Mouse (Mus musculus) embryonic facial prominence, embryonic 10.5 days (tissue): ENCODE measurements at regions not wholly inside any gene's neighbourhood (a gene's known extent, or its start where the extent isn't known, plus 50 kb on each side); places are given as distances from the start of the nearest gene placed in this dataset.

Source experiments
- DNase-seq: peaks from one replicate; pipeline ENCODE4 v3.0.0-alpha.2; 2017; ENCODE audit warnings: low spot score
- H3K27ac ChIP-seq: fragments of 300-500 bp; sonication (generic); replicated peaks from 2 replicates; pipeline ENCODE4 v1.5.1; 2016; ENCODE audit warnings: mild to moderate bottlenecking
- H3K27me3 ChIP-seq: fragments of 300-500 bp; sonication (generic); replicated peaks from 2 replicates; pipeline ENCODE4 v1.6.1; 2016; ENCODE audit warnings: low read depth, mild to moderate bottlenecking; ENCODE audit not compliant: poor library complexity, severe bottlenecking
- H3K36me3 ChIP-seq: fragments of 300-500 bp; sonication (generic); replicated peaks from 2 replicates; pipeline ENCODE4 v1.6.1; 2016; ENCODE audit warnings: mild to moderate bottlenecking, moderate library complexity
- H3K4me1 ChIP-seq: fragments of 300-500 bp; sonication (generic); 2 replicates; pipeline ENCODE4 v1.6.1; 2016
- H3K4me3 ChIP-seq: fragments of 300-500 bp; sonication (generic); 2 replicates; pipeline ENCODE4 v1.5.1; 2016; ENCODE audit warnings: mild to moderate bottlenecking, moderate library complexity
- H3K9me3 ChIP-seq: fragments of 300-500 bp; sonication (generic); 2 replicates; pipeline ENCODE4 v1.6.1; 2016; ENCODE audit warnings: mild to moderate bottlenecking
- WGBS: fragments of 180-500 bp; shearing (Covaris S2); methylation state at CpG from one replicate; pipeline ENCODE4 v1.1.7; 2016; 5-methylcytosine and 5-hydroxymethylcytosine counted together

DNA sequence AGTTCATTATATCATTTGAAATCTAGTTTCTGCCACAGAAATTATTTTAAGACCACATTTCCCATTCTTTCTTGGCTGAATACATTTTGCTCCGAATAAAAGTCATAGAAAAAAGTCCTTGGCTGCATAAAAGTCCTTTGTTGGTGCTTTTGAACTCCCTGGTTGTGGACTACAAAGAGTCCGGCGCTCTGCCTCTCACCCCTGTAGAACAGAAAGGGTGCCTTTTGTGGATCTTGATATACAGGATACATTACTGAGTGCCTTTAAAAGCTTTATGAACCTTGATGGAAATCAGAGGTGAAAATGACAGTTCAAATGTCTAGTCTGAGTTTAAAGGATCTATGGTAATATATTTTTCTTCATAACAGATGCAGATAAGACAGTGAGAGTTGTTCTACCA is 355.5 kb downstream of the Anxa1 start:
- H3K27ac ChIP-seq, result no peak overlapping the region
- H3K4me1 ChIP-seq, result no peaks in the 10 kb centered on the region
- 70% methylated on average over 3 of the region's 3 CpGs for WGBS
- no peaks in the 10 kb centered on the region for H3K9me3 ChIP-seq
- no peak for DNase-seq
- no peaks in the 10 kb centered on the region for H3K36me3 ChIP-seq
- H3K4me3 ChIP-seq, result no peak overlapping the region
- no peaks in the 10 kb centered on the region for H3K27me3 ChIP-seq

DNA sequence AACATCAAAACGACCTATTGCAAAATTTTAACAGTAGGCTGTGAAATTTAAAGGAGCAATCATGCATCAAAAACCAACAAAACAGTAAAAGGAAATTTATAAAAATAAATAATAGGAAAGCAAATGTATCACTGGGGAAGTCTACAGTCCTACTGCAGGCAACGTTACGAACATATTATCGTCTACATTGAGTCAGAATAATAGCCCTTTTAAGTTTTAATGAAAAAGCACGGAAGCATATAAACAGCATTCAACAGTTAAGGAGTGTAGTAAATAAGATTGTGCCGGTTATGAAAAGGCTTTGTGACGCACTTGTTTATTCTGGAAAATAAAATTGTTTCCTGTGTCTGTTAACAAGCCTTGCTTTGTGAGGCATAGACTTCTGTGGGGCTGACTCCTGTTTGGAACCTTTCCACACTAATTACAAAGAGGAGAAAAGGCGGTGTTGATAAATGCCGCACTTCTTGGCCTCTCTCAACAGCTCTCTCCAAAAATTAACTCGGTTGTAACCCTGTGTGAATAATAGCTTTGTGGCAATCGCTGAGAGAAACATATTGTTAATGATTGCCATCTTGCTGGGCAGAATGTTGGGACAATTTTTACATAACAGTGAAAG is 363.0 kb downstream of the Anxa1 start:
- Histone ChIP-seq H3K4me3 (no peak overlapping the region), H3K36me3 (no peaks in the 10 kb centered on the region), H3K9me3 (no peaks in the 10 kb centered on the region), H3K27me3 (no peaks in the 10 kb centered on the region), H3K4me1 (no peaks in the 10 kb centered on the region), H3K27ac (no peak overlapping the region)
- DNase-seq, result no peak
- WGBS, result 52% methylated on average over 11 of the region's 11 CpGs

DNA sequence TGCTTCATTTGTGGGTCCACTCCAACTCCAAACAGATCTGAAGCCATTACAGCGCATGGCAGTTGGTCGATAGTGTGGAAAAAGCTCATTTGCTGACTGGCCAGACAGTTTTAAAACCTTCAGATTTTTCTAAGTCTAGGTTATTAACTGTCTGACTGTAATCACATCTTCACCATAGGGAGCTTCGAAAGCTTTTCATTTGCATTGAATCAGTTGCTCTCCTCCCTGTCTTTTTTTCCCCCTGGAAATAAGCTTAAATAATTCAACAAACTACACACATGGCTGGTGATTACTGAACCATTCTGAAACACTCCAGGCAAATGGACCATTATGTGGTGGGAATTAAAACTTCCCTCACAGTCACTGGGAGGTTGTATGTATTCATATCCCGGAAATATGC is 376.6 kb downstream of the Anxa1 start:
- WGBS, result 86% methylated on average over 4 of the region's 4 CpGs
- H3K9me3 ChIP-seq, result no peaks in the 10 kb centered on the region
- H3K4me3 ChIP-seq, result no peak overlapping the region
- no peak overlapping the region for H3K27ac ChIP-seq
- H3K27me3 ChIP-seq, result no peaks in the 10 kb centered on the region
- H3K36me3 ChIP-seq, result no peaks in the 10 kb centered on the region
- no peaks in the 10 kb centered on the region for H3K4me1 ChIP-seq
- DNase-seq, result no peak

DNA sequence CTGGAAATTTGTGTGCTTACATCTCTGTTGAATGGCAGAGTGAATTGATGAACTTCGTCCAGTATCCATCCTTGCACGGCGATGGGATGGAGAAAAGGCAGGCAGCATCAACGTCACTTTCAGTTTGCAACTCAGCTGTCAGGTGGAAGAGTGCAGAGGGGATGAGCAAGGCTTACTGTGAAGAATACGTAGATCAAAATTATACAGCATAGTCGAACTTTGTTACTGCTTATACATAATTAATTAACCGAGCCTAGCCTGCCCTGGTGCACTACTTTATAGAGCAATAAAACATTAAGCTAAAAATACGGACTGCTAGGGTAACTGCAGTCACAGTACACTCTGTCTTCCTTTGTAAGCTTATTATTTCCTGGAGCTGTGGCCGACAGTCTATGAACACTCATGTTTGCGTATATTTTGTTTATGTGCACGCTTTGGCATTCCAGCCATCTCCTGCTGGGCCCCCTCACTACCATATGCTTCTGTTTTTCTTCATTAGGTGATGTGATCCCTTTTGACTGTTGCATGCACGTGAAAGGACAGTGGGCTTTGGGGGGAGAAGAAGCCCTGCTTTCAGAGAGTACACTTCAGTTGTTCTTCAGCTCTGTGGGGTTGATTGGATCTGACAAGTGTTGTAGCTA is 380.8 kb downstream of the Anxa1 start:
- H3K9me3 ChIP-seq, result no peaks in the 10 kb centered on the region
- H3K27ac ChIP-seq, result no peak overlapping the region
- H3K4me1 ChIP-seq, result no peaks in the 10 kb centered on the region
- DNase-seq, result no peak
- H3K27me3 ChIP-seq, result no peaks in the 10 kb centered on the region
- H3K4me3 ChIP-seq, result no peak overlapping the region
- 69% methylated on average over 12 of the region's 12 CpGs for WGBS
- H3K36me3 ChIP-seq, result no peaks in the 10 kb centered on the region

DNA sequence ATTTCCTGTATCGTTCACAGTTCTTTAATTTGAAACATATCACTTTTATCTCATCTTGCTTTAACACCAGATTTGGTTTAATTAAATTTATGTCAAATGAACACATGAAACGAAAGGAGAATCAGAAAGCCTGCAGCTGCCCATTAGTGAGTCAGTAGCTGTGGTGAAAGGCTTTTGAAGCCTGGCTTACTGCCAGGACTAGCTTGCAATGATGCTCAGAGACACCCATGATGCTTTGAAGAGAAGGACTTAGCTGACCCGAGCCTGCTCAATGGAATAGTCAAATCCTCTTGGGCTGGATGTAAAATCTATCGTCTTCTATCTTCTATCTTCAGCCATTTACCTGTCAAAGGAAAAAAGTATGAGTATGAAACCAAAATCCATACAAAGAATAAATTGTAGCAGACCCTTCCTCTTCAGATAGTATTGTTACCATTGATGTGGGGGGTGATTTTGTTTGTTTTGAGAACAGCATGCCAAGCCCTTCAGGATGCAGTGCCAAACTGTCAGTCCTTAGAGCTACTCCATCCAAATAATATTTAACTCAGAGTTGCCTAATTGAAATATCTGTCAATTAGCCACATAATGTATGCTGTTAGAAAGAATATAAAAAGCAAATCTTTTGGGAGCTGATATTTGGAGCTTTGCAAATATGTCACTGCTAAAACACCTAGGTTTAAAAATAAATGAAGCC is 384.7 kb downstream of the Anxa1 start:
- DNase-seq, result no peak
- Histone ChIP-seq H3K36me3 (no peaks in the 10 kb centered on the region), H3K4me3 (no peak overlapping the region), H3K4me1 (no peaks in the 10 kb centered on the region), H3K9me3 (no peaks in the 10 kb centered on the region), H3K27ac (no peak overlapping the region), H3K27me3 (no peaks in the 10 kb centered on the region)
- WGBS, result 68% methylated on average over 4 of the region's 4 CpGs

DNA sequence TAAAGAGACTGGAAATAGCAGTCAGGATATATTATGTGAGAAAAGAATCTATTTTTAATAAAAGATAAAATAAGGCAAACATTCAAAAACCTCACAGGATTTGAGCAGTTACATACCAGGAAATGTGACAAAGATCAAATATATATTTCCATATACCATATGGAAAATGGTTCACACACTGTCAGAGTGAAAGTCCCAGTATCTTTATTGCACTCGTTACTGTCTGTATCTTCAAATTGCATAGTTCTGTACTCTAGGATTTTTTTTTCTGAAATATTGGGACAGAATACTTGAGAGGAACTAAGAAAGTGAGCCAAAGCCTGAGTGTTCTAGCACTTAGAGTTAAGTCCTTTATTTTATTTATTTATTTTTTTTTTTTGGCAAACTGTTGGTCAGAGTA is 403.5 kb downstream of the Anxa1 start:
- no peaks in the 10 kb centered on the region for H3K9me3 ChIP-seq
- H3K27ac ChIP-seq, result no peak overlapping the region
- 92% methylated on average over 1 of the region's 1 CpGs for WGBS
- H3K27me3 ChIP-seq, result no peaks in the 10 kb centered on the region
- no peak overlapping the region for H3K4me3 ChIP-seq
- no peaks in the 10 kb centered on the region for H3K4me1 ChIP-seq
- DNase-seq, result no peak
- H3K36me3 ChIP-seq, result no peaks in the 10 kb centered on the region

DNA sequence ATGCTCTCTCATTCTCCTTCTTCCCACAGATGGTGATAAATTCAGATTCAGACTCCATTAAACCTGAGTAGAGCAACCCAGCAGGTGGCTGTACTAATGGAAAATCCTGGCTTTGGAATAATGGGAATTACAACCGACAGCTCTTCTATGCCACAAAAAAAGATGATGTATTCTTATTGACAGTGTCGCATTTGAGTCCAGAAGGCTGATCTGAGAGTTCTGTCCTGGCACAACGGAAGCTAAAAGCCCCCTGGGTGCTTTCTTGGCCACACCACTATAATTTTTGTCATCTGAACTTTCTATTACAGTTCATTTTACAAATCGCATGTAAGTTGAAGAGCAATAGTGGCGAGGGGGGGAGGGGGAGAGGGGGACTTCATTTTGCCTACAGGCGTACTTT is 411.9 kb downstream of the Anxa1 start:
- Histone ChIP-seq H3K9me3 (no peaks in the 10 kb centered on the region), H3K4me3 (no peak overlapping the region), H3K27ac (no peak overlapping the region), H3K27me3 (no peaks in the 10 kb centered on the region), H3K4me1 (peaks cover 6% of the 10 kb centered on the region), H3K36me3 (no peaks in the 10 kb centered on the region)
- 76% methylated on average over 6 of the region's 6 CpGs for WGBS
- no peak for DNase-seq

DNA sequence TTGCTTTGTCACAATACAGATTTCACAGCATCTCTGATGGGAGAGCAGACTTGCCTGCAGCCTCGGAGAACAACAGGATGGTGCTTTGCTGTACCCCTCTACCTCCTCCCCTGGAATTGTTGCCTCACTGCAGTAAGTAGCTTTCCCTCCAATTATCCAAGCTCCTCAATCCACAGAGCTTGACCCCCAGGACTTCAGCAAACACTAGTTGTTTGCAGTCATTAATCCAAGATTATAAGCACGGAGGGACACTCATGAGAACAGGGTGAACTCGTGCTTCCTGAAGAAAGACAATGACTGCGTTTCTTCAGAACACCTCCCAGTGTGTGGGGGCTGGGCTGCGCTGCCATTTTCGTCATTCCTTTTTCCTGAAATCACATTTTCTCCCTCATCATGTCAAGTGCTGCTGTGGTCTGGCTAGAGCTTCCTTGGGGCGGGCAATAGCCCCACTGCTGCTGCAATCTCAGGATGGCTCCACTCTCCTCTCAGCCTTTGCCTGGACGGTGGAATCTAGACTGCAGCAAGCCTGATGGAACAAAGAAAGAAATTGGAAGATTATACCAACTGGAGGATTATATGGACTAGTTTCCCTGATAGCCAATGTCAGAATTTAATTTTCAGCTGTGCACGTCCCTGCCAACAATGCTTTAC is 413.0 kb downstream of the Anxa1 start:
- DNase-seq, result peak; percentile 9
- Histone ChIP-seq H3K4me3 (no peak overlapping the region), H3K27ac (no peak overlapping the region)

DNA sequence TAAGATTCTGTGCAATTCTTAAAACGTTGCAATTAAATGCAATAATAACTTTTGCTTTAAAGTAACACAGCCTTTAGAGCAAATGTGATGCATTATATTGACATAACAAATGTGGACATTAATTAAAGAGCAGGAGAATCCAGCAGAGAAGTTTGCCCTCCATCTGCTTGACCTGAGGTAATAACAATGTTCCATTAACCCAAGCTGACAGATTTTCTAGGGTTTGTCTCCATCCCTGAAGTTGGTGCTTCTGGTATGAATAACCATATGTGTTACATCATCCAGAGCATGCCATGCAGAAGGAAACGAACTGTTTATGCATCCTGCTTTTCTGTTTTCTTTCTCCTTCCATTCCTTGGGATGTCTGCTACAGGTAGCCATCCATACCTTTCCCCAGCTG is 414.0 kb downstream of the Anxa1 start:
- Histone ChIP-seq H3K4me3 (no peak overlapping the region), H3K36me3 (no peaks in the 10 kb centered on the region), H3K9me3 (no peaks in the 10 kb centered on the region), H3K4me1 (peaks cover 6% of the 10 kb centered on the region), H3K27me3 (no peaks in the 10 kb centered on the region), H3K27ac (no peak overlapping the region)
- WGBS, result 60% methylated on average over 2 of the region's 2 CpGs
- DNase-seq, result no peak

More for the DNA sequence above, 413.0 kb downstream of the Anxa1 start:
- Histone ChIP-seq H3K9me3 (no peaks in the 10 kb centered on the region), H3K4me1 (peaks cover 6% of the 10 kb centered on the region), H3K36me3 (no peaks in the 10 kb centered on the region), H3K27me3 (no peaks in the 10 kb centered on the region)
- 31% methylated on average over 9 of the region's 9 CpGs for WGBS

DNA sequence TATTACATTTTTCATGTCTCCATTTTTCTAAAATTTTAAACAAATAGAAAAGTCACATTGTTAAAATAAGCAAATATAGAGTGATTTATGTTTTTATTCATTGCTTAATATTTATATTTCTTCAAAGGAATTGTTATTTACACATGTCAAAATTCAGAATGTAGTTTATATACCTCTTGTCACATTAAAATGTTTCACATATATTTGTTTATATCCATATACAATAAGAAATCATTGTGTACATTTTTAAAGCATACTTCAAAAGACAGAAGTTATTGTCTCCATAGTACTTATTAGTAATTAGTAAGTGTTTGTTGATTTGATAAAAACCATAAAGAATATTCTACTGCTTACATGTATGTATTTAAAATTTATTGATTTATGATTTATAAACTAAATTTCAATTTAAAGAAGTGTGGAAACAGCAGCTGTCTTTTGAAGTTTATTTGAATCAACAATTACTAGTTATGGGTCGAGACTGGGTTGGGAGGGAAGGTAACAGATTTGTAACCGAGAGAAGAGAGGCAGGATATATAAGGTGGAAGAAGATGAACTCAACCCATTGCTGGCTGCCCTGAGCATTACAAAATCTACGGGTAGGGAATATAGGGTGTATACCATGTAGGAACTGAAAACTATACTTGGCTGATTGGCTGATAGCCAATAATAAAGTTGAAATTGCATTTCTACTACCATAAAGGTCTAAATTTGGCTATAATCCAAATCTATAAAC is 420.8 kb downstream of the Anxa1 start:
- 76% methylated on average over 3 of the region's 3 CpGs for WGBS
- H3K27ac ChIP-seq, result no peak overlapping the region
- H3K4me3 ChIP-seq, result no peak overlapping the region
- no peaks in the 10 kb centered on the region for H3K4me1 ChIP-seq
- no peak for DNase-seq
- no peaks in the 10 kb centered on the region for H3K36me3 ChIP-seq
- H3K27me3 ChIP-seq, result no peaks in the 10 kb centered on the region
- H3K9me3 ChIP-seq, result no peaks in the 10 kb centered on the region

DNA sequence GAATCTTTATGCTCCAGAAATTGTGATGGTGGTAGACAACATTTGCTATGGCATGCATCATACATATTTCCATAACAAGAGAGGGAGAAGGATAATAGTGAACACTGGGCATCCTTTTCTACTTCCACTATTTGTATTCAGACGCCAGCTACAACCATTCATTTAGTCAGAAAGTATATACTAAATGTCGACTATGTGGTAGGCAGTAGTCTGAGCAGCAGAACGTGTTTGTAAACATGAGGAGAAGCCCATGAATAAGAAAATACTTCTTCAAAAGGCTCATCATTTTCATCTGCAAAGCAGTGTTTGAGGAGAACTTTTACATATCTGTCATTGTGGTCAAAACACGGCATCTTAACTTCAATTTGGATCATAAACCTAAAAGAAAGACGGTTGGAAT is 421.4 kb downstream of the Anxa1 start:
- no peak for DNase-seq
- H3K36me3 ChIP-seq, result no peaks in the 10 kb centered on the region
- WGBS, result 90% methylated on average over 5 of the region's 5 CpGs
- H3K4me1 ChIP-seq, result no peaks in the 10 kb centered on the region
- H3K4me3 ChIP-seq, result no peak overlapping the region
- H3K27ac ChIP-seq, result no peak overlapping the region
- no peaks in the 10 kb centered on the region for H3K9me3 ChIP-seq
- no peaks in the 10 kb centered on the region for H3K27me3 ChIP-seq

DNA sequence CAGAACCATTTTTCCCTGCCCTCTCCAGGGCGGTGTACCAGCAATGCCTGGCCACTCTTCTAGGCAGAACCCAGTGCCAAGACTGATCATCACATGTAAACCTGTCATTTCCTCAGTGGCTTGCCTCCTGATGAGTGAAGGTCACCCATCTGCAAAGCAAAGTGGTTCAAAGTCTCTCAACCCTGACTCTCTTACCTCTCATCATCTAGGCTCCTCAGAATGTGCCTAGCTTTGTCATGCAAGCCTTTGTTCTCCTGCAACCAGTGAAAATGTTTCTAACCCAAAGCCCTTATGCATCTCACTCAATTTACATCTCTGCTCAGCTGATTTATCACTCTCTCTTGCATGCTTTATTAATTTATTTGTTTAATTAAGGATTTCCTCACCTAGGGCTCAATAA is 445.5 kb downstream of the Anxa1 start:
- Histone ChIP-seq H3K9me3 (no peaks in the 10 kb centered on the region), H3K4me1 (no peaks in the 10 kb centered on the region), H3K4me3 (no peak overlapping the region), H3K27me3 (no peaks in the 10 kb centered on the region), H3K27ac (no peak overlapping the region), H3K36me3 (no peaks in the 10 kb centered on the region)
- WGBS, result 78% methylated on average over 1 of the region's 1 CpGs
- no peak for DNase-seq
